Mouse (Mus musculus) lung, embryonic 16.5 days (tissue): ENCODE results near the gene Ppp4r1. TPM values are rescaled to one million over a fixed set of nuclear protein-coding genes. Genes with fewer than 3 reads are reported as not detected.

Source experiments
- ATAC-seq: fragments of 200-750 bp; cut with Nextera tagmentation; 2 replicates; pipeline ENCODE4 v1.8.0; 2017; ENCODE audit warnings: low read depth, mild to moderate bottlenecking, moderate library complexity
- H3K27ac ChIP-seq: fragments of 300-500 bp; sonication (generic); 2 replicates; pipeline ENCODE4 v1.5.1; 2014; ENCODE audit warnings: mild to moderate bottlenecking, control low read depth, low read length
- H3K27me3 ChIP-seq: fragments of 300-500 bp; sonication (generic); 2 replicates; pipeline ENCODE4 v1.6.1; 2014; ENCODE audit warnings: low read depth, low read length, mixed read lengths; ENCODE audit not compliant: control insufficient read depth, insufficient read depth
- H3K36me3 ChIP-seq: fragments of 300-500 bp; sonication (generic); 2 replicates; pipeline ENCODE4 v1.6.1; 2014; ENCODE audit warnings: low read length; ENCODE audit not compliant: control insufficient read depth, insufficient read depth
- H3K4me1 ChIP-seq: fragments of 300-500 bp; sonication (generic); replicated peaks from 2 replicates; pipeline ENCODE4 v1.6.1; 2014; ENCODE audit warnings: low read length, mixed read lengths; ENCODE audit not compliant: control insufficient read depth, insufficient read depth
- H3K4me2 ChIP-seq: fragments of 300-500 bp; sonication (generic); 2 replicates; pipeline ENCODE4 v1.6.1; 2014; ENCODE audit warnings: low read depth, low read length, control low read depth
- H3K4me3 ChIP-seq: fragments of 300-500 bp; sonication (generic); 2 replicates; pipeline ENCODE4 v1.5.1; 2014; ENCODE audit warnings: mild to moderate bottlenecking, low read length, control low read depth
- H3K9ac ChIP-seq: fragments of 300-500 bp; sonication (generic); 2 replicates; pipeline ENCODE4 v1.6.1; 2014; ENCODE audit warnings: low read length, control low read depth
- H3K9me3 ChIP-seq: fragments of 300-500 bp; sonication (generic); 2 replicates; pipeline ENCODE4 v1.6.1; 2016; ENCODE audit warnings: low read length; ENCODE audit not compliant: control insufficient read depth
- WGBS: fragments of 180-500 bp; shearing (Covaris S2); extraction: QIAGEN DNeasy Blood & Tissue Kit; methylation state at CpG from one replicate; pipeline ENCODE4 v1.1.7; 2014; 5-methylcytosine and 5-hydroxymethylcytosine counted together
- polyA plus RNA-seq: library from polyadenylated mRNA; unstranded; fragments of >200 nt; fragmentation: Nextera tagmentation; extraction: Ambion mirVana; gene quantifications from 2 replicates; pipeline ENCODE4 v1.2.1, GENCODE M21; 2015

The Ppp4r1 gene
- polyA plus RNA-seq, 1 experiment from 2014 or later: 40.0 TPM

DNA sequence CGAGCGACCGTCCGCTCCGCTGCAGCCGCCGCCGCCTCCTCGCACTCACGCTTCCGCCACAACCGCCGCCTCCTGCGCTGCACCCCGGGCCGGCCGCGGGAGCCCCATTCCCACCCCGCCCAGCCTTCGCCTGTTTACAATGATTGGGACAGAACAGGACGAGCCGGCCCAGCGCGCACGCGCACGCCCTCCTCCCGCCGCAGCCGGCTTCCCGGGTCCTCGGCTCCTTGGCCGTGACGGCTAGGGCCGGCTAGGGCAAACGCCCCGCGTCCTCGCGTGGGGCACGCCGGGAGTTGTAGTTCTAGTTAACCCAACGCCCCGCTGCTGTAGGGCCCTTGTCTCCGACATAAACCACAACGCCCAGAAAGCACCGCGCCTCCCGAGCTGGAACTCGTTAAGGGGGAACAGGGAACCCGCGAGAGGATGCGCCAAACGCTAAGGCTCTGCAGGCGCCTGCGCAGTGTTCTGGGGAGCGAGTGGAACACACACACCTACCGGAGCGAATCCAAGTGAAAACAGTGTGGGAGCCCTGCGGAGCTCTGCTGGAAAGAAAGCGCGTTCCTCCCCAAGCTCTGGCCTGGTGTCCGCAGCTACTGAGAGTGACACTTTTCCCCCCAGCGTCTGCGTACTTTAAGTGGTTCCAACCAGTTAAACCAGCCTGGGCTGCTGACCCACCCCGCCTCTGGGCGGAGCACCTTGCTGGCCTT, 102.5 kb downstream of the Ppp4r1 start:
- no peaks in the 10 kb centered on the region for H3K27me3 ChIP-seq
- peak overlapping the region; percentile 79 for H3K4me2 ChIP-seq
- peak overlapping the region; percentile 64 for H3K4me3 ChIP-seq
- peak overlapping the region; percentile 98 for H3K27ac ChIP-seq
- peaks cover 25% of the 10 kb centered on the region for H3K4me1 ChIP-seq
- ATAC-seq: peak; percentile 99
- no peaks in the 10 kb centered on the region for H3K9me3 ChIP-seq
- H3K9ac ChIP-seq: peak overlapping the region; percentile 80
- no peaks in the 10 kb centered on the region for H3K36me3 ChIP-seq
- under 1% methylated on average over 67 of the region's 67 CpGs for WGBS

DNA sequence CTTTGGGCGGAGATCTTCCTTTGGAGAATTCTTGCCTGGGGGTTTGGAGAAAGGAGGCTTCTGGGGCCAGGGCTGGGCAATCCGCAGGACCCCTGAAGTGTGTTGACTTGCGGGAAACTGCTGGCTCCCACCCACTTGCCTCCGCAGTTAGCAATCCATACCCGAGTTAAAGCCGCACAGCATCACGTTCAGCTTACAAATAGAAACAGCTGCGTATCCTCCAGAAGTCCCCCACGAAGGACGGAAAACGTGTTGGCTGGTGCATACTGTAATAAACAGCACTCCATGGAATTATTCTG, 103.0 kb downstream of the Ppp4r1 start:
- Histone ChIP-seq H3K9me3 (no peaks in the 10 kb centered on the region), H3K9ac (peak overlapping the region; percentile 80), H3K27me3 (no peaks in the 10 kb centered on the region), H3K4me1 (peaks cover 25% of the 10 kb centered on the region), H3K27ac (peak overlapping the region; percentile 98), H3K4me3 (peak overlapping the region; percentile 64), H3K4me2 (peak overlapping the region; percentile 79), H3K36me3 (no peaks in the 10 kb centered on the region)
- WGBS: under 1% methylated on average over 11 of the region's 11 CpGs
- no peak; the same call in 1 of the 2 replicates for ATAC-seq

DNA sequence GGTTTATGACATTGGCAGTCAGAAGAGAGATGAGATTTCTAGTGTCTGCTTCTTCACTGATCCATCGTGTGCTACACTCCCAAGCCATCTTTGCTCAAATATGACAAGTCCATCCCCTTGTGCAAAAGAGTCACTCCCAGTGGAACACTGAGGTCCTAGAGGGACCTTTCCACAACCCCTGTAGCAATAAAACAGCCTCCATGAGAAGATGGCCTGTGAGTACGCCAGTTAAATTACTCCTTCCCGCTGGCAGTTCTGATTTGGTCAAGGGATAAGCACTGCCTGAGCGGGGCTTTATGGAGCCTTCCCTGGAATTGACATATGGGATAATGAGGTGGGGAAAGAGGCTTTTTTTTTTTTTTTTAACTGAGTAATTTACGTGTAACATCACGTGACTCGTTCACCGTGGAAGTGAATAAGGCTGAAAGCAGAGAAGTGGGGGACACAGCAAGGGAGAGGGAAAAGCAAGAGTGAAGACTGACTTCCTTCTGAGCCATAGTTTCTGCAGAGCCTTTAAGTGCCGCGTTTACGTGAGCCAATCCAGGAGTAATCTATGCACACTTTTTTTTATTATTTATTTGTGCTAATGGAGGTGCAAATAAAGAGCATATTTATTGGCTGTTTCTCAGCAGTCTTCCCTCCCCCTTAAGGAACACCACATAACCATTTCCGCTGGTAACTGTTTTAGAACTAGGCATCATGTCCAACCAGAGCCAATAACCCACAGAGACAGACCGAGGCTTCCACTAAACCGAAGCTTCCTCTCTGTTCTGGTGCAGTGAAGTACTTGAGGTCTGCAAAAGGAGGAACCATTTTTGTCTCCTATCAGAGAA, 103.5 kb downstream of the Ppp4r1 start, which contains the start of gene Ralbp1:
Ralbp1 (minus strand) TSS at position 102 of the 833 bp plus-strand sequence.
- H3K36me3 ChIP-seq: no peaks in the 10 kb centered on the region
- peak within 1 kb of the TSS; percentile 79 for H3K4me2 ChIP-seq
- no peaks in the 10 kb centered on the region for H3K27me3 ChIP-seq
- peak within 1 kb of the TSS; percentile 80 for H3K9ac ChIP-seq
- no peaks in the 10 kb centered on the region for H3K9me3 ChIP-seq
- H3K4me1 ChIP-seq: peaks cover 25% of the 10 kb centered on the region
- ATAC-seq: 0 out of 2 replicates have a peak, but pooled peaks have one; percentile 0
- H3K4me3 ChIP-seq: peak within 1 kb of the TSS; percentile 64
- 5% methylated on average over 14 of the region's 14 CpGs for WGBS
- peak within 1 kb of the TSS; percentile 98 for H3K27ac ChIP-seq

DNA sequence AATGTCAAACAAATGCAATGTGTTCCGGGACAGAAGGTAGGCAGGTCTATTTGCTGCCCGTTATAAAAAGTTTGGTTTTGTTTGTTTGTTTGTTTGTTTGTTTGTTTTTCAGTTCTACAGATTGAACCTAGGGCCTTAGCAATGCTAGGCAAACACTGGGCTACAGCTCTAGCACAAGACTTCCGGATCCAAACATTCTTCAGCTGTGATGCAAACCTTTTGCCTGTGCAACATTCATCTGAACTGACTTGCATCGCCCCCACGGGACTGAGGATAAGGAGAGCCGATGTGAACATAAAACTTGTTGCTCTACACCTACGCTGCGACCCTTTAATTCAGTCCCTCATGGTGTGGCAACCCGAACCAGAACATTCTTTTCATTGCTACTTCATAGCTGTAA, 104.2 kb downstream of the Ppp4r1 start:
- Histone ChIP-seq H3K36me3 (no peaks in the 10 kb centered on the region), H3K27me3 (no peaks in the 10 kb centered on the region), H3K9ac (no peak overlapping the region), H3K27ac (peak overlapping the region; percentile 98; the same call in 1 of the 2 replicates), H3K4me1 (peaks cover 22% of the 10 kb centered on the region), H3K9me3 (no peaks in the 10 kb centered on the region), H3K4me2 (peak overlapping the region; percentile 79), H3K4me3 (peak overlapping the region; percentile 64)
- ATAC-seq: no peak
- 59% methylated on average over 9 of the region's 9 CpGs for WGBS

DNA sequence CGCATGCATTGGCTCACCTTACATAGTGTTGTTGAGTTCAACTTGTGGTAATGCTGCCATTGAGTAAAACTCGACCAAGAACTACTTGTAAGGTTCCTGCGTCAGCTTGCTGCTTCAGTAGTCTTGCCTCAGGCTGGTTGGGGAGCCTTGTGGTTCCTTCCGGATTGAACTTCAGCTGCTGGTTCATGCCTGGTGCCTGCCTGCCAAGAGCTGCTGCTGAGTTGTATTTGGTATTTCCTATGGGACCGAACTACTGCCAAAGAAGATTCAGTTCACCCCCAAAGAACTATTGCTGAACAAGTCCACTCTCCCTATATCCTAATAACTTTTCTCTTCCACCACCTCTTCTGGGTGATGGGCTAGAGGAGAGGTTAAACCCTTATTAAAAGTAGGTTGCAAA, 107.1 kb downstream of the Ppp4r1 start:
- Histone ChIP-seq H3K9me3 (no peaks in the 10 kb centered on the region), H3K27ac (no peak overlapping the region), H3K4me2 (no peak overlapping the region), H3K4me3 (no peak overlapping the region), H3K4me1 (peaks cover 7% of the 10 kb centered on the region; the same call in 1 of the 2 replicates), H3K9ac (no peak overlapping the region), H3K27me3 (no peaks in the 10 kb centered on the region), H3K36me3 (no peaks in the 10 kb centered on the region)
- no peak for ATAC-seq
- WGBS: 82% methylated on average over 5 of the region's 5 CpGs

Other genes with a start within 250 kb of the Ppp4r1 start
- 1.1 and 1.7 TPM in 2 replicates for gene Tmem232, start 241.8 kb upstream of the Ppp4r1 start, polyA plus RNA-seq
- gene Vapa, start 169.0 kb upstream of the Ppp4r1 start, polyA plus RNA-seq: 174 and 178 TPM in 2 replicates
- not detected in 2 replicates for gene Txndc2, start 140.4 kb upstream of the Ppp4r1 start, polyA plus RNA-seq
- gene Rab31, start 9.8 kb upstream of the Ppp4r1 start, polyA plus RNA-seq: 30.8 and 32.0 TPM in 2 replicates
- 95.4 and 101 TPM in 2 replicates for gene Ralbp1, start 103.2 kb downstream of the Ppp4r1 start, polyA plus RNA-seq
- 126 and 129 TPM in 2 replicates for gene Twsg1, start 168.7 kb downstream of the Ppp4r1 start, polyA plus RNA-seq